Mouse (Mus musculus) testis, adult 2 months (tissue): ENCODE measurements at regions not wholly inside any gene's neighbourhood (a gene's known extent, or its start where the extent isn't known, plus 50 kb on each side); places are given as distances from the start of the nearest gene placed in this dataset.

Experiments
- CTCF ChIP-seq: fragments of 200-500 bp; IDR thresholded peaks from 2 replicates; pipeline ENCODE4 v1.5.1; 2012; ENCODE audit warnings: low read depth, mild to moderate bottlenecking, inconsistent platforms, low read length, moderate library complexity; ENCODE audit not compliant: control insufficient read depth, insufficient read depth, insufficient replicate concordance
- POLR2A ChIP-seq: fragments of 200-500 bp; IDR thresholded peaks from 2 replicates; pipeline ENCODE4 v1.6.1; 2012; ENCODE audit warnings: low read depth, mild to moderate bottlenecking, inconsistent platforms, low read length, moderate library complexity; ENCODE audit not compliant: control insufficient read depth

DNA sequence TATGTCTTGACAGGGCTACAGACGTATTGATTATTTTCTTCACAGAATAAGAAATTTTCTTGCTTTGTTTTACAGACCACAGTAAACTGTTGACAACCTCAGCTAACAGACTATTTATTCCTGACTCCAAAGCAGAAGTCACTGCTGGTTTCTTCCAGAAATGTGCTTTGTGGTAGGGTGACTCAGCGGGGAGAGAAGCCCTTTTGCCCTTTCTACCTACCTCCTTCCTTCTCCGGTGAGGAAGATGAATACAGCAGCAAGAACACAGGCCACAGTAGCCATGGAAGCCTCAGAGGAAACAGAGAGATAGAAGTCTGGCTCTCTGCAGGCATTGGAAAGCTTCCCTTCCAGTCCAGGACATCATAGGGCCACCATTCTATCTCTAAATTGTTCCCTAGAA, 159.4 kb upstream of the Ahr start:
- TF ChIP-seq CTCF = no peak
- TF ChIP-seq POLR2A = no peak
